Mouse (Mus musculus): ENCODE results near the gene Rad21l. TPM values are rescaled to one million over a fixed set of nuclear protein-coding genes. Genes with fewer than 3 reads are reported as not detected.

Gene Rad21l
- polyA plus RNA-seq (2015; fragmentation: Nextera tagmentation; extraction: Ambion mirVana): 0.10 TPM in 1 of 2 replicates, not detected in the other

DNA sequence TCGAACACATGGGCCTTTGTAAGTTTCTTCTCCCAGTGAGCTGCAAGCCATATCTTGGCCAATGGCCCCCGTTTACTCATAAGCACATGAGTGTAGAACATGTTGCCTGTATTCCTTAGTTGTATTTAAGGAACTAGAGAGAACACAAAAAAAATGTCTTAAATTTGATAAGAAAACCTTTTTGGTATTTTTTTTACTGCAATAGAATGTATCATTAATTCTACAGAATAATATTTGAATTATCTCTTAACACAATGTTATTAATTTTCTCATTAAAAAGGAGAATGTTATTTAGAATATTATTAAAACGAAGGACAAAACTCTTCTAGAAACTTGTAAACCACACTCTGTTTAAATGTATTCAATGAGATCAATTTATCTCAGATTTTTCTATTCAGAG, at the start of gene Rad21l:
Gene Rad21l (minus strand): TSS at position 101 of the 400 bp plus-strand sequence.
- Histone ChIP-seq H3K27me3 (peaks cover 4% of the 10 kb centered on the region; the same call in 1 of the 2 replicates), H3K4me2 (no peak within 1 kb of the TSS), H3K4me1 (no peaks in the 10 kb centered on the region), H3K4me3 (no peak within 1 kb of the TSS), H3K27ac (no peak within 1 kb of the TSS), H3K9me3 (replicated peaks) (no peaks in the 10 kb centered on the region), H3K9ac (no peak within 1 kb of the TSS), H3K36me3 (ENCODE audit: poor library complexity, severe bottlenecking) (no peaks in the 10 kb centered on the region)
- ATAC-seq: no peak
- 73% methylated on average over 3 of the region's 3 CpGs for WGBS

DNA sequence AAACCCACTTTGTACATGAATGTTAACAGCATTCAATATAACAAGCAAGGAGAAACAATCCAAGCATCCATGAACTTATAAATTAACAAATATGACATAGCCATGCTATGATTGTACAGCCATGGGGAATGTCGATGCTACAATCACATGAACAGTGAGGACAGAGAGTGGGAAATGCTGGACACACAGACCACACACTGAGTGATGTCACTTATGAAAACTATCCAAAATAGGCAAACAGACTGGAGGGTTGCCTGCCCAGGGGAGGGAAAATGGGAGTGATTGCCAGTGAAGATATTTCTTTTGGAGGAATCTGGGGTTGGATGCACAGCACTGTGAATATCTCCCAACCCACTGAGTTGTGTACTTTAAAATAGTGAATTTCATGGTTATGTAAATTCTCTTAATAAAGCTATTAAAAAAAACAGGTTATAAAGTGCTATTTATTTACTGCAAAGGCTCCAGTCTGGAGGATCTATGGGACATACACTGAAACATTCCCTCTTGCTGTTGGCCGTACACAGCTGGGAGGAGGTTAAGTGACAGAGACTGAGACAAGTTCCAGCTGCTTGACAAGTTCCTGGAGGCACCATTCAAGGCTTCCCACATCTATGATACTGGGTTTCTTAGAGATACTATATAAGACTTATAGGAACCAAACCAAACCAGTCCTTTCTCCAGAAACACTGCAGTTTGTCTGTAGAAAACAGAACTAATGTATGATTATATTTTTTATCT, 48.2 kb upstream of the Rad21l start:
- Histone ChIP-seq H3K4me2 (no peak overlapping the region), H3K36me3 (ENCODE audit: poor library complexity, severe bottlenecking) (peaks cover 65% of the 10 kb centered on the region), H3K9me3 (replicated peaks) (no peaks in the 10 kb centered on the region), H3K9ac (no peak overlapping the region), H3K4me3 (no peak overlapping the region), H3K27me3 (no peaks in the 10 kb centered on the region), H3K27ac (no peak overlapping the region), H3K4me1 (no peaks in the 10 kb centered on the region)
- 94% methylated on average over 2 of the region's 2 CpGs for WGBS
- ATAC-seq: no peak

DNA sequence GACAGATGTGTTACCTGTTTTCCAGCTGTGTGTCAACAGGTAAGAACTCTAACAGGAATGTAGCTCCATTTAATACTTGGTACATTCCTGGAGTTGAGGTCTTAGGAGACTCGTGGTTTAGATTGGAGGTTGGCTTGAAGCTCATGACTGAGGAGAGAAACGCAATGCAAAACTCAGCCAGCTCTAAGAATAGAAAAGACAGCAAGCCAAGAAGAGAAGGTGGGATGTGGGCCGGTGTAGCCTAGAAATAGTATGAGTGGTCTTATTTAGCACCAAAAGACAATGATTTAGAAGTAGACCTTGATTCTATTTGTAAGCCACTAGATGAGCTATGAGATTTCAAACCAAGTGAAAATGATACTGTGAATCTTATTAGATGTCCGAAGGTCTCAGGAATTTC, 47.2 kb upstream of the Rad21l start:
- peaks cover 61% of the 10 kb centered on the region for H3K36me3 ChIP-seq (ENCODE audit: poor library complexity, severe bottlenecking)
- WGBS: 94% methylated on average over 4 of the region's 4 CpGs
- no peak for ATAC-seq
- no peaks in the 10 kb centered on the region for H3K27me3 ChIP-seq
- H3K4me3 ChIP-seq: no peak overlapping the region
- H3K4me1 ChIP-seq: no peaks in the 10 kb centered on the region
- no peak overlapping the region for H3K9ac ChIP-seq
- H3K4me2 ChIP-seq: no peak overlapping the region
- H3K27ac ChIP-seq: no peak overlapping the region
- H3K9me3 ChIP-seq (replicated peaks): no peaks in the 10 kb centered on the region

- Histone ChIP-seq H3K4me2 (no peak overlapping the region), H3K36me3 (ENCODE audit: poor library complexity, severe bottlenecking) (peaks cover 45% of the 10 kb centered on the region), H3K9me3 (replicated peaks) (no peaks in the 10 kb centered on the region), H3K4me1 (no peaks in the 10 kb centered on the region), H3K27me3 (no peaks in the 10 kb centered on the region), H3K9ac (no peak overlapping the region), H3K4me3 (no peak overlapping the region), H3K27ac (no peak overlapping the region)
- no peak for ATAC-seq
- 37% methylated on average over 3 of the region's 3 CpGs for WGBS
Measured at GRCm38 (mm10) chr2:151712647-151713046, 44.3 kb upstream of the Rad21l start.

DNA sequence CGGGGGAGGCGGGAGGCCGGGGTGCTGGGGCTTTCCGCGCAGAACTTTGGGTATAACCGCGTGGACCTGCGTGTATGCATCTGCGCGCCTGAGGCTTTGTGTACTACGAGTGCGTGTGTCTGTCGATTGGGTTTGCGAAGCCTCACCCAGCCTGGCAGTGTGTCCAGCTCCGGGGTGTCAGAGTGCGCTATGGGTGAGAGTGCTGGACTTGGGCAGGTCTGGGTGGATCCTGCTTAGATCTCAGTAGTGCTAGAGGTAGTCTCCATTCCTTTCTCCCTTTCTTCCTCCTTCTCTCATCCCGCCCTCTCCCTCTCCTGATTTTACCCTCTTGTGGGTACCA, 34.5 kb upstream of the Rad21l start:
- Histone ChIP-seq H3K9me3 (replicated peaks) (no peaks in the 10 kb centered on the region), H3K4me1 (peaks cover 20% of the 10 kb centered on the region), H3K4me3 (peak overlapping the region; percentile 80), H3K9ac (peak overlapping the region; percentile 92), H3K27me3 (peaks cover 6% of the 10 kb centered on the region; the same call in 1 of the 2 replicates), H3K36me3 (ENCODE audit: poor library complexity, severe bottlenecking) (peaks cover 20% of the 10 kb centered on the region; the same call in 1 of the 2 replicates), H3K4me2 (peak overlapping the region; percentile 94), H3K27ac (peak overlapping the region; percentile 44)
- ATAC-seq: peak; percentile 61; the same call in 1 of the 2 replicates
- WGBS: under 1% methylated on average over 17 of the region's 17 CpGs

DNA sequence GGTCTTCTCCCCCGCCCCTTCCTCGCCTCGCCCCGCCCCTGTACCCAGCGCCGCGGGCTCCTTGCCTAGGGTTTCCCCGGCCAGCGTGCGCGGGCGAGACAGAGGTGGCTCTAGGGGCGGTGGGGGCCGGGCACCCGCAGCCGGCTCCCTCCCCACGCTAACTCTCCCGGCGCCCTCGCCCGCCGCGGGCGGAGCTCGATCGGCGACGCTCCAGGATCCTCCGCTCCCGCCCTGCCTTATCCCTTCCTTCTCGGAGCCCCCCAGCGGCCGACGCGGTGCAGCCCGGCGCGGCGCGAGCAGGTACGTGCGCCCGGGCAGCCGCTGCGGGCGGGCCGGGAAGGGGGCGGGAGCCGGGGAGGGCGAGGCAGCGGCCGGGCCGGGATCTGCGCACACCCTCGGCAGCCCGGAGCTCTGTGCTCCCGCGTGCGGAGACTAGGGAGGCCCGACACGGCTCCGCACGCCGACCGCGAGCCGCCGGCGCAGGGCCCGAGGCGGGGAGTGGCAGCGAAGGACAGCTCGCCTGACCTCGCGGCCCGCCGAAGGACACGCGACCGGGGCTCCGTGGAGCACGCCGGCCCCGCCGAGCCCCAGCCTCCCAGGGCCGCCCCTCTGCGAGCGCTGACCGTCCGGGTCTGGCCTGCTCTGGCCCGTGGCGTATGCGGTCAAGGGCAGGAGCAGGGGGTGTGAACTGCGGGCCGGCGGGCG, 34.0 kb upstream of the Rad21l start:
- peak; percentile 88 for ATAC-seq
- no peaks in the 10 kb centered on the region for H3K9me3 ChIP-seq (replicated peaks)
- H3K4me1 ChIP-seq: peaks cover 20% of the 10 kb centered on the region
- H3K4me2 ChIP-seq: peak overlapping the region; percentile 94
- H3K36me3 ChIP-seq (ENCODE audit: poor library complexity, severe bottlenecking): peaks cover 14% of the 10 kb centered on the region; the same call in 1 of the 2 replicates
- H3K4me3 ChIP-seq: peak overlapping the region; percentile 80
- peak overlapping the region; percentile 44 for H3K27ac ChIP-seq
- peaks cover 6% of the 10 kb centered on the region; the same call in 1 of the 2 replicates for H3K27me3 ChIP-seq
- under 1% methylated on average over 65 of the region's 97 CpGs for WGBS
- peak overlapping the region; percentile 92 for H3K9ac ChIP-seq

DNA sequence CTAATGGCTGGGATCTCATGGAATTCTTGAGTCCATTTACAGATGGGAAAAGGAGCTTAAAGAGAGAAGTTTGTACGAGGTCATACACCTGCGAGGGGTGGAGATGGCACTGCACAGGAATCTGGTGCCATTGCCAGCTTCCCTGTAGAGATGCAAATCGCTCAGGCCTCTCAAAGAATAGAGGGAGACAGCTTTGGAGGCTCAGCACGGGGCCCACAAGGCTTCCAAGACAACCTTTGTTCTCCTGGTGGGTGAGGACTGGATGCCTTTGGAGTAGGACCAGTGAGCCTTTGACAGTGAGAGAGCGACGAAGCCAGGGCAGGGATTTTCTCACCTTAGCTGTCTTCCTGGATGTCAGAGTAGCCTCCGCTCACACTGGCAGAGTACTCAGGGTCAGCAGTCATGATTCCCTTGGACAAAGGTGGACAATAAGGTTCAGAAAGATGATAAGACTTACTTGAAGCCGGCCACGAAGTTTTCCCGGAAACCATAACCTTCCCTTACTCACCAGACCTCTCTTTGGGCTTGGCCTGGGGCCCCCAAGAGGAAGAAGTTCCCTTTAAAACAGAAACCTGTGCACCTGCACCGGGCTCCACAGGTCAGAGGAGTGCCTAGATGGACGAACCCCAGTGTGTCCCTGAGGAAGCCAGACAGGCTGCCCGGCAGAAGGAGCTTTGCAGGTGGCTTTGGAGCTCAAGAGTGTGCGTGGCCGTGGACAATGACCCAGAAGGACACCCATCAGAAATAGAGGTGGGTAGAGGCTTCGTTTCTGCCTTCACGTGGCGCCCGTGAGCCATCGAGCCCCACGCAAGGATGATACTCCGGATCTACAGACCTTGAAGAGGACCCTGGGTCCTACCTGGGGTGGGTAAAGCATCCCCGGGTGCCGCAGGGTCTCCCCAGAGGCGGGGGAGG, 33.2 kb upstream of the Rad21l start, which contains the start of gene Tmem74b:
Gene Tmem74b (plus strand): TSS at position 778 of the 915 bp plus-strand sequence.
- peaks cover 6% of the 10 kb centered on the region; the same call in 1 of the 2 replicates for H3K27me3 ChIP-seq
- H3K9me3 ChIP-seq (replicated peaks): no peaks in the 10 kb centered on the region
- peak within 1 kb of the TSS; percentile 92 for H3K9ac ChIP-seq
- peak within 1 kb of the TSS; percentile 44 for H3K27ac ChIP-seq
- H3K4me3 ChIP-seq: peak within 1 kb of the TSS; percentile 80
- peaks cover 20% of the 10 kb centered on the region for H3K4me1 ChIP-seq
- ATAC-seq: no peak; the same call in 1 of the 2 replicates
- peak within 1 kb of the TSS; percentile 94 for H3K4me2 ChIP-seq
- H3K36me3 ChIP-seq (ENCODE audit: poor library complexity, severe bottlenecking): peaks cover 6% of the 10 kb centered on the region; the same call in 1 of the 2 replicates
- WGBS: 4% methylated on average over 23 of the region's 25 CpGs

GRCm38 (mm10) chr2:151682976-151683375, 14.6 kb upstream of the Rad21l start:
- Histone ChIP-seq H3K36me3 (ENCODE audit: poor library complexity, severe bottlenecking) (no peaks in the 10 kb centered on the region), H3K4me1 (no peaks in the 10 kb centered on the region), H3K4me3 (no peak overlapping the region), H3K27me3 (no peaks in the 10 kb centered on the region), H3K9ac (no peak overlapping the region), H3K27ac (no peak overlapping the region), H3K4me2 (no peak overlapping the region), H3K9me3 (replicated peaks) (no peaks in the 10 kb centered on the region)
- WGBS: 86% methylated on average over 4 of the region's 4 CpGs
- ATAC-seq: no peak

DNA sequence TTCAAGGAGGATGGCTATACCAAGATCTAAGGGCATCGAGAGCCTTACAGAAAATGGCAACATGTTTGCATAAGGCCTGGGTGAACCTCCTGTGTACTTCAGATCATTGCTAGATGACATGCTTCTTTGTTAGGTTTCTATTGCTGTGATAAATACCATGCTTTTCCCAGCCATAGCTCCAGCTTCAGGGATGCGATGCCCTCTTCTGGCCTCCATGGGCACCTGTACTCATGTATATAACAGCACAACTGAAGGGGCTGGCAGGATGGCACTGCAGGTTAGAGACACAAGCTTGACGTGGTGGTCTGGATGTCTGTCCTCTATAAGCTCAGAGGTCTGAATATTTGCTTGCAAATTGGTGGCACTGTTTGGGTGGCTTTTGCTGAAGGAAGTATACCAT, 14.0 kb upstream of the Rad21l start:
- 53% methylated on average over 3 of the region's 3 CpGs for WGBS
- H3K9me3 ChIP-seq (replicated peaks): no peaks in the 10 kb centered on the region
- peak; percentile 73; the same call in 1 of the 2 replicates for ATAC-seq
- H3K4me3 ChIP-seq: no peak overlapping the region
- H3K27ac ChIP-seq: no peak overlapping the region
- H3K4me2 ChIP-seq: no peak overlapping the region
- H3K36me3 ChIP-seq (ENCODE audit: poor library complexity, severe bottlenecking): no peaks in the 10 kb centered on the region
- H3K27me3 ChIP-seq: no peaks in the 10 kb centered on the region
- no peak overlapping the region for H3K9ac ChIP-seq
- no peaks in the 10 kb centered on the region for H3K4me1 ChIP-seq

GRCm38 (mm10) chr2:151676234-151676633, 7.9 kb upstream of the Rad21l start:
- Histone ChIP-seq H3K9ac (no peak overlapping the region), H3K27me3 (no peaks in the 10 kb centered on the region), H3K4me3 (no peak overlapping the region), H3K36me3 (ENCODE audit: poor library complexity, severe bottlenecking) (no peaks in the 10 kb centered on the region), H3K9me3 (replicated peaks) (no peaks in the 10 kb centered on the region), H3K4me1 (no peaks in the 10 kb centered on the region), H3K4me2 (no peak overlapping the region), H3K27ac (no peak overlapping the region)
- no peak for ATAC-seq
- 64% methylated on average over 2 of the region's 2 CpGs for WGBS

GRCm38 (mm10) chr2:151670968-151671329, 2.6 kb upstream of the Rad21l start:
- WGBS: 56% methylated on average over 1 of the region's 1 CpGs
- Histone ChIP-seq H3K9me3 (replicated peaks) (no peaks in the 10 kb centered on the region), H3K4me3 (no peak overlapping the region), H3K36me3 (ENCODE audit: poor library complexity, severe bottlenecking) (no peaks in the 10 kb centered on the region), H3K4me2 (no peak overlapping the region), H3K27ac (no peak overlapping the region), H3K4me1 (no peaks in the 10 kb centered on the region), H3K9ac (no peak overlapping the region), H3K27me3 (peaks cover 4% of the 10 kb centered on the region; the same call in 1 of the 2 replicates)
- ATAC-seq: peak; percentile 36; the same call in 1 of the 2 replicates

All from forebrain, embryonic 13.5 days (tissue).